Mouse (Mus musculus): Measurements from ENCODE around the gene Capn5.
"Not testable (repeated sequence)": the region's sequence is repeated elsewhere in the genome, so short reads cannot be mapped to it uniquely, and the experiment has no call there.

The Capn5 gene

DNA sequence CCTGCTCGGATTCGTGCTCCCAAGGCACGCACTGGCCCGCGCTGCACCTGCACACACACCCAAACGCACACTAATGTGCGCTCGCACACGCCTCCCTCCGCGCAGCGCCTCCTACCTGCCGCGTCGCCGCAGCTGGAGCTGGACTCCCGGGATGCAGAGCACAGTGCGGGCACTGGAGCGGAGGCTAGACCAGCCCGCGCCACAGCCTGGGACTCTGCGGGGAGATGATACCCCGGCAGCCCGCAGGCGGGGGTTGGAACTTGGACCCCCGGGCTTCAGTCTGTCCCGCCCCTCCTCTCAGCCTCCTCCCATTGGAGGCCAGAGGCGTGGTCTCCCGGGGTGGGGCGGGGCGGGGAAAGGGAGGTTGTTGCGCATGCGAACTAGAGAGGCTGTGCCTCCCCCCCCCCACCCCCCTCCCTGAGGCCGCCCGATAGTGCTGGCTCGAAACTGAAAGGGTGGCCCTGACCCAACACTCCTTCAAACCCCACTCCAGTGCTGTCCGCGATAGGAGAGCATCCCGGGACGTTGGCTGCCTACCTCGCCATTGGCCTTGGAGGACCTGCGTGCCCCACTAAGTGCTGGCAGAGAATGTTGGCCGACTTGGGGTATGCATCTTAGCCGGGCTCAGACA is at the start of gene Capn5:
TSS of gene Capn5 (minus strand) at position 346 of the 631 bp plus-strand sequence.
- DNase-seq (ENCODE audit: low read depth, low spot score): peak; percentile 81

DNA sequence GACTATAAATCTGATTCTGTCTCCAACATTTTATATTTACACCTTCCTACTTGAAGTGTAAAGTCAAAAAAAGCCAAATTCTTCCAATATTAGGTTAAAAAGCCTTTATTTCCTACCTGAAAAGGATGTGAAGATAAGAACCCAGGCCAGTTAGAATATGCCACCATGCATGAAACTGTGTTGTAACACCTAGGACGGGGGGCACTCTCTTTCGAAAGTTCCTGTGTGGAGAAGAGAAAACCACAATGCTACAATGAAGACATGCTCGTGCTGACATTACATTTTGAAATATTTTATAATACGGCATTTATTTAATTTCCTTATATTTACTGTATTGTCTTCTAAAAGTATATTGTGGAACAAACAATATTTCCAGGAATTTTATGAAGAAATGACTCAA is 45.7 kb upstream of the Capn5 start:
- DNase-seq (ENCODE audit: low read depth, low spot score): no peak

DNA sequence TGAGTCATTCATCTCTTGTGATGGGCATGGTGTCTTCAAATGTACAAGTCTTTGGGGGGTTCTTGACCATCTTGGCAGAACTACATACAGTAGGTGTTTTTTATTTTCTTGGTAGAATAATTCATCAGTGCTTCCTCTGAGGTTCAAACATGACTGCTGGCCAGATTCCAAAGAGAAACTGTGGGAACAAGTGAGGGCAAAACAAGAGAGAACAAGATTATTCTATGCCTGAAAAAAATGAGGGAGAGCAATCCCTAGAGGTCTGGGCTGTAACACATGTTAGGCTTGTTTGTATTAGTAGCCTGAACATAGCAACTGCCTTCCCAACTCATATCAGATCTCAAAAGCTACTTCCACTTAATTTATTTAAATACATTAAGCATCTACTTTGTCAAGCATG is 38.6 kb upstream of the Capn5 start:
- no peak for DNase-seq (ENCODE audit: low read depth, low spot score)

- DNase-seq (ENCODE audit: low read depth, low spot score): no peak
These were observed 24.9 kb upstream of the Capn5 start for GRCm38 (mm10) chr7:98202946-98203345.

DNA sequence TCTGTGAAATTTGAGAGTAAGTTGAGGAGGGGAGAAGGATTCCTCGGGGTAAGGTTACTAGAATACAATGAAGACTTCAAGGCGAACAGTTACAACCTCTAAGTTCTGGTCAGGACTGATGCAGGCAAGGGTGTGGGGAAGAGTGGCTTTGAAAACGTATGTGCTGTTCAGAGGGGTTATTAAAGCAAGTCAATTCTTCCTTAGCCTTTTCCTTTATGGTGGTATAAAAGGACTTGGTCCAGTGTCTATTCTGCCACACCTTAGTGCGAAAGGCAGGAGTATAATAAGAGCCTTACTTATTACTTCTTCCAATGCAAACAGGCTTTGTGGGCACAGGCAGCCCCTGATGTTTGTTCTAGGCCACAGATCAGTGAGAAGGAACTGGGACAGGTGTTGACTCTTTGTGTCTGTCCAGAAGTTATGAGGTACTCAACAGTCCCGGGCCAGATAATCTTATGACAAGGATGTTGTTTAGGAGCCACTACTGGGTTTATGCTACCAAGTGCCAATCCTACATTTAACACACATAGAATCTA is 23.5 kb upstream of the Capn5 start:
- DNase-seq (ENCODE audit: low read depth, low spot score): no peak

GRCm38 (mm10) chr7:98200396-98200795 is 22.3 kb upstream of the Capn5 start:
- no peak for DNase-seq (ENCODE audit: low read depth, low spot score)

DNA sequence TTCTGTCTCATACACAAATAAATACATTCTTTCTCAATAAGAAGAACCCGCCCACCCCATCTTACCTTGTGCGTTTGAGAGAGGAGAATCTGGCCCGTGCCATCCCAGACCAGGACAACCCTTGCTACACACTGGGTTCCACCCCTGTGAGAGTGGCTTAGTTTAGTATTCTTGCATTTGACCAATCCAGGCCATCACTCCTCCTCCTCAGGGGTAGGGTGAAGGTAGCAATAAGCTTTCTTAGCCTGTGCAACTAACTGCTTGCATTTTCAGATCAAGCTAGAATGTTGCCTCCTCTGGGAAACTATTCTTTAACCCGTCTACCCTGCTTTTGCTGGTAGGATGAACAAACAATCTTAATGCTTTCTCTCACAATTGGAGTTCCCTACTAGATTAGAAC is 21.3 kb upstream of the Capn5 start, which contains the start of gene B3gnt6:
TSS of gene B3gnt6 (minus strand) at position 101 of the 400 bp plus-strand sequence.
- DNase-seq (ENCODE audit: low read depth, low spot score): no peak

DNA sequence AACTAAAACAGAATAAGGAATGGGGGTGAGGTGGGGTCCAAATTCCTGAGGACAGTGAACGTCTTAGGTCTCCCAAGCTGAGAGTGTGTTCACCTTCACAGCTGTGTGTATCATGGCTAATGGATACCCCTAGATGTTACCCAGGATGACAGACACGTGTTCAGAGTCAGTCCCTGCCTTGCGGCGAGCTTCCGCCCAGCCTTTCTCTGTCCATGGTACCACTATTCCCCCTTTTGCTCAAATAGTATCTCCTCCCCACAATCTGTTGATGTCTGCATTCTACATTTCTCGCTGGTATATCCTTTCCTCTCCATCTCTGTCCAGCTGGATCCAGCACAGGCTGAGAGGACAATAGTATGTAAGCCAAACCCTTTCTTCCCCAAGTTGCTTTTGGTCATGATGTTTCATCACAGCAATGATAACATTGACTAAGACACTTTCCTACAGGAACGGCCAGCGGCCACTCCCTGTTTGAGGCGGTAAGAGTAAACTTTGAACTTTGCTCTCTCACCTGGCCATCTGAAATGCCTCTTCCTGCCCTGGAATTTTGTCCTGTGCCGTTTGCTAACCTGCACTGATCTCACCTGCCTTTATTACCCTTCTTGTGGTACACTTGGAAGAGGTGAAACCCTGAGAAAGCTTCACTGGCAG is 17.2 kb upstream of the Capn5 start:
- peak; percentile 35 for DNase-seq (ENCODE audit: low read depth, low spot score)

DNA sequence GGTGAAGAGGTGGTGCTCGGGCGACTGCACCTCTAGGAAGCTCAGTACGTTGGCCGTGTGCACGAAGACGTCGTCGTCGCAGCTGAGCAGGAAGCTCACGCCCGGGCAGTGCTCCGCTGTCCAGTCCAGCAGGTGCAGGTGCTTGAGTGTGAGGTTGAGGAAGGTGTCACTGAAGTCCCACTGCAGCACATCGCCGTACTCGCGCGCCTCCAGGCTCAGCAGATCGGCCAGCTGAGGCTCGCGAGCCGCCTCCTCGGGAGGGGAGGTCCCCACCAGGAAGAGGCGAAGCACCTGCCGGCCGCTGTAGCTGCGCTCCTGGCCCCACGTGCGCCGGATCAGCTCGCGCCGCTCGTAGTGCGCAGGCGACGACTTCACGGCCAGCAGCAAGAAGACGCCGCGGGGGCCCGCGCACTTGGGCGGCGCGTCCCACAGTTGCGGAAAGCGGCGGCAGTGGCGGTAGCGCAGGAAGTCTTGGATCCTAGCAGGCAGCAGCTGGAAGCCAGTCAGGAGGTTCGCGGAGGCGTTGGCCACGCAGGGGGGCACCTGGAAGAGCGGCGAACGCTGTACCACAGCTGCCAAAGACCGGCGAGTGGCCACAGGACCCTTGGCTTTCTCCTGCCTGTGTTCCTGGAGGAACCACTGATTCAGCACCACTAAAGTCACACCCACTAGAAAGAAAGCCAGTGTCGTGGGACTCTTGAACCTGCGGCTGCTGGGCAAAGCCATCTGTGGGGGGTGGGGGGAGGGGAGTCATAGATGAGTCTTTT is 16.1 kb upstream of the Capn5 start:
- peak; percentile 39 for DNase-seq (ENCODE audit: low read depth, low spot score)

- DNase-seq (ENCODE audit: low read depth, low spot score): peak; percentile 45
These were observed 15.5 kb upstream of the Capn5 start for GRCm38 (mm10) chr7:98193515-98194025.

DNA sequence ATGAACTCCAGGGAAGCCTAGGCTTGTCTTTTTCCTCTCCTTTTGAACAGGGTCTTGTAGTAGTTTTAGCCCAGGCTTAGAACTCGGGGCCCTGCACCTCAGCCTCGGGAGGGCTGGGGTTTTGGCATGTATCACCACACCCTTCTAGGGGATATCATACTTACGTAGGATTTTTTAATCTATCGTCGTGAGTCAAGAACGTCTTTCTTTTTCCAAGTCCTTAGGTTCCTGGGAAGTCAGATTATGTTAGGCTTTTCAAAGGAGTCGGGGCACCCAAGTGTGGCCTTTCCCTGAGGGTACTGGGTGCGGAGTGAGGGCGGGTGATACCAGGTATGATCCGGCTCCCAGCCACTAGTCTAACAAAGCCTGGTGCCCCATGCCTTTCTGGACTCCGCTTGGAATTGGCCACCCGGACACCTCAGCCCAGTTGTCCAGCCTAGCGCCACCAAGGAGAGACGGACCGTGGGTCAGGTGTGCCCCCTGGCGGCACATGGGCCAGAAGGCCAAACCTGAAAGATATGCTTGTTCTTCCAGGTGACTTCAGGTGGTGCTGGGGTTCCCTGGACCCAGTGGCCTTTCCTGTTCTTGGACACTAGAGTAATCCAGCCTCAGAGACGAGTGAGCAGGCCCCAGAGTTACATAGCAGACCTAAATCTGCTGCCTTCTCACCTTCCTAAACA is 13.6 kb upstream of the Capn5 start:
- DNase-seq (ENCODE audit: low read depth, low spot score): no peak

DNA sequence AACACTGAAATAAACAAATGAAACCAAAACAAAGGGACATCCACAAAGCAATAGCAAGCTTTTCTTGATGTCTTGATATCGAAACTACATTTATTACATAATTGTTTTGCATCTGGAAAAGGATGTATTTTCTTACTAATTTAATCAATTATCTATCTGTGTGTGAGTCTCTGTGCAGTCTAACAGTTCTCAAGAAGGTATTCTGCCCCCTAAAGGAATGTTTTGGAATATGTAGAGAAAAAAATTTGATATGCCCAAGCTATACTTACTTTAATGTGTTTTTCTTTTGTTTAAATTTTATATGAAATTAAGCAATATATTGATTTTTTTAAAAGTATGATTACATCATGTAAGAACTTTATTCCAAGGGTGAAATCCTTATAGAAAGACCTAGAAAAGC is 12.5 kb upstream of the Capn5 start:
- DNase-seq (ENCODE audit: low read depth, low spot score): no peak

DNA sequence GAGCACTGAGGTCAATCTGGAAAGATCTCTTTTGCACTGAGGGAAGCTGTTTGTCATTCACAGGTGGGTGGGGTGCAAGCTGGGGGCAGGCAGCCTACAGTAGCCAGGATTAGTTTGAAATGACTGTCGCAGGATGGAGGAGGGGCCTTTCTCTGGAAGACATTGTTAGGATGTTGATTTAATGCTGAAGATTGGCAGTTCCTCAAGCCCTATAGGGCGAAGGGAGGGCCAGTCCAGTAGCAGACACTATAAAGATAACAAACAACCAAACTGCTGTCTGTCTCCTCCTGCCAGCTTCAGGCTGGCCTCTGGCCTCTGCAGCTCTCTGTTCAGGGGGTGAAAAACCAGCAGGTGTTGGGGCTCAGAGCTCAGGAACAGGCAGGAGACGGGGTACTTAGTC is 11.7 kb upstream of the Capn5 start:
- no peak for DNase-seq (ENCODE audit: low read depth, low spot score)

- DNase-seq (ENCODE audit: low read depth, low spot score): no peak
These were observed 10.6 kb upstream of the Capn5 start for GRCm38 (mm10) chr7:98188680-98189079.

DNA sequence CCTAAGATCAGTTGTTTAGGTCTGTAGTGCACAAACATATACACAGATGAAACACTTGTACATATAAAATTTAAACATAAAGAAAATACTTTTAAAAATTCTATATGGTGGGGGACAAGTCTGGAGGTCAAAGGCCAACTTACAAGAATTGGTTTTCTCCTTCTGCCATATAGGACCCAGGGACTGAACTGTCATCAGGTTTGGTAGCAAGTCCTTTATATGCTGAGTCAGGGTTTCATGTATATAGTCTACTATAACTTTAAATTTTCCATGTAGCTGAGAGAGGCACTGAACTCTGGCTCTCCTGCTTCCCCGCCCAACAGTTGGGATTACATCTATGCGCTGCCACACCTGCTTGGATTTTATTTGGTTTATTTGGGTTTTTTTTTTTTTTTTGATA is 10.2 kb upstream of the Capn5 start:
- no peak for DNase-seq (ENCODE audit: low read depth, low spot score)

GRCm38 (mm10) chr7:98187332-98187731 is 9.3 kb upstream of the Capn5 start:
- DNase-seq (ENCODE audit: low read depth, low spot score): not testable (repeated sequence)

GRCm38 (mm10) chr7:98186637-98187036 is 8.6 kb upstream of the Capn5 start:
- DNase-seq (ENCODE audit: low read depth, low spot score): peak; percentile 53

DNA sequence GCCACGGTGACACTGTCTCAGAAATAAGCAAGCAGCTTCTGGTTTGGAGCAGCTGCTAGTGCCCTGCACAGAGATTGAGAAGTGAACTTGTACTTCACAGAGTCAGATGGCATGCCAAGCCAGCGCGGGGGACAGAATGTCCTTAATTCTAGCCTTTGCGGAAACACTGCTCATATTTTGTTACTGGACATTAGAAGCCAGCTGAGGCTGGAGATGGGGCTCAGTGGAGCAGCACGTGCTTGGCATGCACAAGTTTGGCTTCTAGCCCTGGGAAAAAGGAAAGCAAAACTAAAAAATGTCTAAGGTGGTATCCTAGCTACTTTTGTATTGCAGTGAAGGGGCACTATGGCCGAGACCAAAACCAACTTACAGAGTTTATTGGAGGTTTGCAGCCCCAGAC is 7.3 kb upstream of the Capn5 start:
- no peak for DNase-seq (ENCODE audit: low read depth, low spot score)

- no peak for DNase-seq (ENCODE audit: low read depth, low spot score)
These were observed 622 bp upstream of the Capn5 start for GRCm38 (mm10) chr7:98178560-98179231.

DNA sequence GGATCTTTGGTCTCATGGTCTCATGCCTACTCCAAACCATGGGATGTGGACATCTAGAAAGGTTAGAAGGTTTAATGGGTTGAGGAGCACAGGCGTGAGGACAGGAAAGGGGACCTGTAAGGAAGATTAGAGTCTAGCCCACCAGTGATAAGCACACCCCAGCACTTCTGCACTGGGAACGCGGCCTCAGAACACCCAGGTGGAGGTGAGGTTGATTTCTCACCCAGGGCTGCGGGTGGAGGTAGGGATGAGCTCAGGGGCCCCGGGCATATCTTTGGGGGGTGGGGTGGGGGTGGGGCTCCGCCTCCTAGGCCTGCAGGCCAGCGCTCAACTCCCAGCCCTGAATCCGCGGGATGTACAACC is 527 bp downstream of the Capn5 start:
- no peak for DNase-seq (ENCODE audit: low read depth, low spot score)

DNA sequence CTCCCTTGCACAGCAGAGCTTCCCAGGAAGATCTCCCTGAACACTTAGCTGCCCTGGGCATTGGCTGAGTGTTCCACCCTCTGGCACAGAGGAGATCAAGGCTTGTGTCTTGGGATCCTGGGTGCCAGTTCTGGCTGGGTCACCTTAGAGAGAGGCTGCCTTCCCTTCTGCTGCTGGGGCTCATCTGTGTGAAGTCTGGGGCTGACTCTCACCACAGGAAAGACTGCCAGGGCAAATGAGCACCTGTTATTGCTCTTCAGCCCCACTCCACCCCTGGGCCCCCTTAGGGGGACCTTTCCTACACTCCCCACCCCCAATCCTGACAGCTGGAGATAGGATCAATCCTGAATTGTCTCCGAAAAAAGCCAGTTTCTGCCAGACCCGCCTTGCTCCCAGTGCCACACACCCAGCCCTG is 996 bp downstream of the Capn5 start:
- DNase-seq (ENCODE audit: low read depth, low spot score): no peak

Data from mesoderm, embryonic 11.5 days (tissue).